Mouse (Mus musculus) liver, embryonic 12.5 days (tissue): ENCODE data around the gene Hoxa2. TPM values are rescaled to one million over a fixed set of nuclear protein-coding genes. Genes with fewer than 3 reads are reported as not detected.
A peak's percentile ranks its signal among the peaks of the same experiment; 100 is the strongest.

Experiments
- ATAC-seq: fragments of 200-750 bp; cut with Nextera tagmentation; 2 replicates; pipeline ENCODE4 v1.8.0; 2017; ENCODE audit warnings: moderate number of reproducible peaks, mild to moderate bottlenecking, moderate library complexity
- H3K27ac ChIP-seq: fragments of 300-500 bp; sonication (generic); 2 replicates; pipeline ENCODE4 v1.5.1; 2016; ENCODE audit warnings: mild to moderate bottlenecking
- H3K27me3 ChIP-seq: fragments of 300-500 bp; sonication (generic); replicated peaks from 2 replicates; pipeline ENCODE4 v1.6.1; 2016; ENCODE audit warnings: mild to moderate bottlenecking, moderate library complexity
- H3K36me3 ChIP-seq: fragments of 300-500 bp; sonication (generic); 2 replicates; pipeline ENCODE4 v1.6.1; 2016; ENCODE audit warnings: mild to moderate bottlenecking, moderate library complexity
- H3K4me1 ChIP-seq: fragments of 300-500 bp; sonication (generic); 2 replicates; pipeline ENCODE4 v1.6.1; 2016
- H3K4me2 ChIP-seq: fragments of 300-500 bp; sonication (generic); 2 replicates; pipeline ENCODE4 v1.6.1; 2016; ENCODE audit warnings: mild to moderate bottlenecking, moderate library complexity
- H3K4me3 ChIP-seq: fragments of 300-500 bp; sonication (generic); 2 replicates; pipeline ENCODE4 v1.5.1; 2016; ENCODE audit warnings: mild to moderate bottlenecking, moderate library complexity
- H3K9ac ChIP-seq: fragments of 300-500 bp; sonication (generic); 2 replicates; pipeline ENCODE4 v1.6.1; 2016; ENCODE audit warnings: mild to moderate bottlenecking, moderate library complexity
- H3K9me3 ChIP-seq: fragments of 300-500 bp; sonication (generic); replicated peaks from 2 replicates; pipeline ENCODE4 v1.6.1; 2016; ENCODE audit warnings: mild to moderate bottlenecking, moderate library complexity
- WGBS: fragments of 180-500 bp; shearing (Covaris S2); methylation state at CpG from one replicate; pipeline ENCODE4 v1.1.7; 2016; ENCODE audit not compliant: insufficient replicate concordance; 5-methylcytosine and 5-hydroxymethylcytosine counted together
- polyA plus RNA-seq: library from polyadenylated mRNA; unstranded; fragments of >200 nt; fragmentation: Nextera tagmentation; extraction: Ambion mirVana; gene quantifications from 2 replicates; pipeline ENCODE4 v1.2.1, GENCODE M21; 2016

Gene Hoxa2
- polyA plus RNA-seq, 1 experiment from 2014 or later, result 1.4 TPM

DNA sequence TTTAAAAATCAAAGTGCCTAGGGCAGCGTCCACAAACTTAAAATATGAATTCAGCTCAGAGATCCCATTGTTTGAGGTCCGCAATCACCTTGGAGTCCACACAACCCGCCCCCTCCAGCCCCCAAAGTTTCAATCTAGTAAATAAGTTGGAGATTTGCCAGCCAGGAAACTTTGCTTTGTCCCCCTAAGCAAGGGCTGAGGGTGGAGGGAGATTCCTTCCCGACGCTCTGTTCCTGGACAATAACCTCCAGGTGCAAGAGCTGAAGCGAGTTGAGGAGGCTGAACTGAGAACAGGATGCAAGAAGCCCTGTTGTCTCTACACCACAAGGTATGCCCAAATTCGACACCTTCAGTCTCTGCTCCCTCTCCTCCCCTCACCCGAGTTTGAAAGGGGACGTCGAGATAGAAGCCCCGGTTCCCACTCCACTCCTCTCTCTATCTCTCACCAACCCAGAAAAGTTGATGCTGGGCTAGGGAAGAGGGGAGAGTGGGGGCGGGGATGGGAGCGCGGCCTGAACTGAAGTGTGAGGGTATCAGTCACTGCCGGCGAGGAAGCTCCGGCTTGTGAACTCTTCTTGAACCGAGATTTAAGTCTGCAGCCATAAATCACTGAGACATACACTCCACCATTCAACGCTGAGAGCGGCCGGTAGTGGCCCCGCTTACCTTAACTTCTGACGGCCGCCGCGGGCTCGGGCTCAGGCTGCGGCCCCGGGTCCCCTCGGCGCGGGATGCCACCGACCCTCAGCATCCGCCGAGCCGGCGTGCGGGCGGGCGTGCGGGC lies 10.5 kb upstream of the Hoxa2 start:
- Histone ChIP-seq H3K27ac (peak overlapping the region; percentile 77), H3K36me3 (no peaks in the 10 kb centered on the region), H3K4me1 (peaks cover 12% of the 10 kb centered on the region; the same call in 1 of the 2 replicates), H3K9me3 (no peaks in the 10 kb centered on the region), H3K9ac (peak overlapping the region; percentile 53), H3K4me2 (peak overlapping the region; percentile 49), H3K4me3 (peak overlapping the region; percentile 50), H3K27me3 (peaks cover 98% of the 10 kb centered on the region)
- ATAC-seq, result no peak
- 3% methylated on average over 41 of the region's 41 CpGs for WGBS

DNA sequence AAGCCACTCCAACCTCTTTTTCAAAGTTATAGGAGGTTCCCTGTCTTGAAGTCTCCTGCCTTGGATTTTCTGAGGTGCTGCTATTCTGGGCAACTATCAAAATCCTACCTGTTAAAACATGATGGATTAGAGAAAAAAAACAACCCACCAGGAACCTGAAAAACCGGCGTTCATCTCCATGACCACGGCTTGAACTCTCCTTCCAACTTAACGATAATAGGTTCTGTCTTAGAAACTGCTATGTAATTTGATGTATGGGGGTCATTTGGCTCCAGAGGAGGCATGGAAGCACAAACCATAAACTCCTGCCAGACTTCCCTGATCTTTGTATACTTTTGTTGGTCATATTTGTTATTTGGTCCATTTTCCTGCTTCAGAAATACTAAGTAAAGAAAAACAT lies 9.0 kb upstream of the Hoxa2 start:
- H3K4me2 ChIP-seq, result peak overlapping the region; percentile 52; the same call in 1 of the 2 replicates
- peaks cover 98% of the 10 kb centered on the region for H3K27me3 ChIP-seq
- no peaks in the 10 kb centered on the region for H3K36me3 ChIP-seq
- H3K9ac ChIP-seq, result no peak overlapping the region
- 3% methylated on average over 4 of the region's 4 CpGs for WGBS
- H3K4me3 ChIP-seq, result no peak overlapping the region
- no peak for ATAC-seq
- H3K9me3 ChIP-seq, result no peaks in the 10 kb centered on the region
- H3K27ac ChIP-seq, result no peak overlapping the region
- H3K4me1 ChIP-seq, result peaks cover 12% of the 10 kb centered on the region; the same call in 1 of the 2 replicates

DNA sequence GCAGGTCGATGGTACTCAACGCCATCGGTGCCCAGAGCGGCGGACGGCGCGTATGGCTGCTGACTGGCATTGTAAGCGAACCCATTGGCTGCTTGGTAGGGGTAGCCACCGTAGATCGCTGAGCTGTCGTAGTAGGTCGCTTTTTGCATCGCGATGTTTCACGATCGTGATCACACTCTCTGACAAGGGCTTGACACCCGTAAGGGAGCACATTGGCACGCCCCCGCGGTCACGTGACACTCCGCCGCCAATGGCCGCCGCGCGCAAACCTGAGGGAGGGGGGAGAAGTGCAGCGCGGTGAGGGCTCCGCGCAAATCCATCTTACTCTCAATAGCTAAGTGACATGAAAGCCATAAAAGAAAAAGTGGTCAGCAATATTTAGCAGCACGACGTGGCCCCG lies 7.9 kb upstream of the Hoxa2 start:
- 2% methylated on average over 35 of the region's 35 CpGs for WGBS
- peak overlapping the region; percentile 23 for H3K4me3 ChIP-seq
- no peaks in the 10 kb centered on the region for H3K36me3 ChIP-seq
- 0 out of 2 replicates have a peak overlapping the region, but pooled peaks have one; percentile 14 for H3K9ac ChIP-seq
- peak overlapping the region; percentile 52 for H3K4me2 ChIP-seq
- peaks cover 12% of the 10 kb centered on the region; the same call in 1 of the 2 replicates for H3K4me1 ChIP-seq
- H3K9me3 ChIP-seq, result no peaks in the 10 kb centered on the region
- peaks cover 98% of the 10 kb centered on the region for H3K27me3 ChIP-seq
- ATAC-seq, result 0 out of 2 replicates have a peak, but pooled peaks have one; percentile 32
- peak overlapping the region; percentile 66; the same call in 1 of the 2 replicates for H3K27ac ChIP-seq

GRCm38 (mm10) chr6:52171938-52172337 lies 7.3 kb upstream of the Hoxa2 start:
- ATAC-seq, result no peak

GRCm38 (mm10) chr6:52171331-52171730 lies 6.7 kb upstream of the Hoxa2 start:
- H3K4me3 ChIP-seq, result no peak overlapping the region
- peaks cover 98% of the 10 kb centered on the region for H3K27me3 ChIP-seq
- peak overlapping the region; percentile 58 for H3K27ac ChIP-seq
- no peak overlapping the region for H3K9ac ChIP-seq
- WGBS, result 11% methylated on average over 4 of the region's 4 CpGs
- no peaks in the 10 kb centered on the region for H3K36me3 ChIP-seq
- no peak overlapping the region for H3K4me2 ChIP-seq
- no peak for ATAC-seq
- peaks cover 12% of the 10 kb centered on the region; the same call in 1 of the 2 replicates for H3K4me1 ChIP-seq
- H3K9me3 ChIP-seq, result no peaks in the 10 kb centered on the region

More at GRCm38 (mm10) chr6:52171938-52172337, 7.3 kb upstream of the Hoxa2 start:
- Histone ChIP-seq H3K4me2 (peak overlapping the region; percentile 52), H3K27me3 (peaks cover 98% of the 10 kb centered on the region), H3K36me3 (no peaks in the 10 kb centered on the region), H3K27ac (peak overlapping the region; percentile 58; the same call in 1 of the 2 replicates), H3K9me3 (no peaks in the 10 kb centered on the region), H3K9ac (0 out of 2 replicates have a peak overlapping the region, but pooled peaks have one; percentile 14), H3K4me3 (no peak overlapping the region), H3K4me1 (peaks cover 12% of the 10 kb centered on the region; the same call in 1 of the 2 replicates)
- WGBS, result 11% methylated on average over 7 of the region's 7 CpGs

DNA sequence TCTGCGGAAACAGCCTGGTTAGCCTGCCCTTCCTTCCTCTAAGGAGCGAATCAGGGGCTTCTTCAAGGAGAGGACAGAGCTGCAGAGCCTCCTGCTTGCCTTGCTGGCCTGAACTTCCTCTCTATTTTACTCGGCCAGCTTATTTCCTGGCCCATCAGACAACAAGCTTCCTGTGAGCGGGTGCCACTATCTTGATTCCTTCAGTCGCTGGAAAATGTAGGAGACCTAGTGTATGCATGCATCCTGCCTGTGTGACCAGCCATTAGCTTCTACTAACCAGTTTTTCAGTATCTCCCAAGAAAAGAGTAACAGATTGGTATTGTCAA lies 6.2 kb upstream of the Hoxa2 start:
- H3K27me3 ChIP-seq, result peaks cover 98% of the 10 kb centered on the region
- H3K9ac ChIP-seq, result no peak overlapping the region
- WGBS, result 2% methylated on average over 5 of the region's 5 CpGs
- peaks cover 12% of the 10 kb centered on the region; the same call in 1 of the 2 replicates for H3K4me1 ChIP-seq
- ATAC-seq, result 0 out of 2 replicates have a peak, but pooled peaks have one; percentile 13
- peak overlapping the region; percentile 15; the same call in 1 of the 2 replicates for H3K4me2 ChIP-seq
- no peaks in the 10 kb centered on the region for H3K9me3 ChIP-seq
- no peak overlapping the region for H3K4me3 ChIP-seq
- H3K27ac ChIP-seq, result peak overlapping the region; percentile 58; the same call in 1 of the 2 replicates
- no peaks in the 10 kb centered on the region for H3K36me3 ChIP-seq

DNA sequence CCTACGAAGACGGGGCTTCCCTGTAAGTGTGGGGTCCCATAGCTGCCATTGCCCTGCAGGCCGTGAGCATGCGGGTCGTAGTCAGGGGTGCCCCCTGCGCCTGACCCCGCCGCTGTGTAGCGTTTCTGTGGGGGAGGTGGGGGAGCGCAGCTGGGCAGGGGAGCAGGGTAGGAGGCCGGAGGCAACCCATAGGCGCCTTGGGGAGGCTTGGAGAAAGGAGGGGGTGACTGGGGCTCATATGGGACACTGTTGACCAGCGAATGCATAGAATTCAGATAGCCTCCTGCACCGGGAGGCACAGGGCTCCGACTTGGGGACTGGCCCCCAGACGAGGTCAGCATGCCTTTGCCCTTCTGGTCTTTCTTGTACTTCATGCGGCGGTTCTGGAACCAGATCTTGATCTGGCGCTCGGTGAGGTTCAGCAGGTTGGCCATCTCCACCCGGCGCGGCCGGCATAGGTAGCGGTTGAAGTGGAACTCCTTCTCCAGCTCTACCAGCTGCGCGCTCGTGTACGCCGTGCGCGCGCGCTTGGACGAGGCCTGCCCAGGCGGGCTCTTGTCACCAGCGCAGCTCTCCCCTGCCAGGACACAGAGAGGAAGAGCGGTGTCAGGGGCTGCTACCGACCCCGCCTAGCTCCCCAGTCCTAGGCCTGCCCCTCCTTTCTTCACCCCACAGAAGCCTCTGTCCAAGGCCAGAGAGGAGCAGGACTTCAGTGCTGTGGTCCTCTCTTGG lies 5.7 kb upstream of the Hoxa2 start:
- Histone ChIP-seq H3K9ac (no peak overlapping the region), H3K9me3 (no peaks in the 10 kb centered on the region), H3K4me1 (peaks cover 12% of the 10 kb centered on the region; the same call in 1 of the 2 replicates), H3K4me2 (peak overlapping the region; percentile 15; the same call in 1 of the 2 replicates), H3K4me3 (no peak overlapping the region; the same call in 1 of the 2 replicates), H3K27ac (peak overlapping the region; percentile 51), H3K27me3 (peaks cover 98% of the 10 kb centered on the region), H3K36me3 (no peaks in the 10 kb centered on the region)
- WGBS, result 4% methylated on average over 40 of the region's 40 CpGs
- peak; percentile 60 for ATAC-seq

- no peak overlapping the region for H3K4me3 ChIP-seq
- no peak for ATAC-seq
- H3K4me1 ChIP-seq, result peaks cover 12% of the 10 kb centered on the region; the same call in 1 of the 2 replicates
- WGBS, result 20% methylated on average over 16 of the region's 16 CpGs
- peak overlapping the region; percentile 15; the same call in 1 of the 2 replicates for H3K4me2 ChIP-seq
- no peak overlapping the region for H3K9ac ChIP-seq
- peak overlapping the region; percentile 23; the same call in 1 of the 2 replicates for H3K27ac ChIP-seq
- peaks cover 98% of the 10 kb centered on the region for H3K27me3 ChIP-seq
- H3K9me3 ChIP-seq, result no peaks in the 10 kb centered on the region
- no peaks in the 10 kb centered on the region for H3K36me3 ChIP-seq
Measured at GRCm38 (mm10) chr6:52169499-52170165, 5.0 kb upstream of the Hoxa2 start.

DNA sequence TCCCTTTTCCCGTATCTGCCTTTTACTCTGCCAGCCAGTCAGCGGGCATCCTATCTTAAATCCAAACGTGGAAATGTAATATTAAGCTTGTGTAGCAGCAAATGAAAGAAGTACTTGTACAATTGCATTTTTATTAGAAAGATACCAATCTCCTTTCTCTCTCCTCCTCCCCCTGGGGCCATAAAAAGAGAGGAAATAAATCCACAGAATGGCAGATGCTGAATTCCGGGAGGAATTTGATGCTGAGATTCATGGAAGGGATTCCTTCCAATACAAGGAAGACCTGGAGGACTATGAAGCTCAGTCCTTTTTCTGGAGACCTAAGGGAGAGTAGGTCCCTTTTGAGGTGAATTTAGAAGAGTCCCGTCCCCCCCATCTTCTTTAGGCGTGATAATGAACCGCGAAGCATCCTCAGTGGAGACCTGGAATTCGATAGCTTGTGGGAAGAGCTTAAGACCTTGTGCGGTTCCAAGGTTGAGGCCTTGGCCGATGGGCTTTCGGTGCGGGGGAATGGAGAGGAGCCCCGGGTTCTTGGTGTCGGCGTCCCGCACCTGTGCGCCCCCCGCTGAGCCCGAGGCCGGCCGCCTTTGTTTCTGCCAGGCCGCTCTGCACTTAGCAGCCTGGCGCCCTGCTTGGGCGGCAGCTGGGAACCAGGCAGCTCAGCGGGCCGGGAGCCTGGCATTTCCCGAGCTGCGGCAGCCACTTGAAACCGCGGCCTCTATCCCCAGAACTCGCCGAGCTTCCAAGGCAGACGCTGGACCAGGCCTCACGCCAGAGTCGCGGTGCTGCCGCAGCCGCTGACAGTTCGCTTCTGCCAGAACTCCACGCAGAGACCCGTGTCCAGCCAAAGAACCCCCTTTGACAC lies 3.8 kb upstream of the Hoxa2 start:
- no peak overlapping the region for H3K4me3 ChIP-seq

GRCm38 (mm10) chr6:52167736-52168161 lies 3.1 kb upstream of the Hoxa2 start:
- H3K36me3 ChIP-seq, result no peaks in the 10 kb centered on the region
- no peak overlapping the region for H3K27ac ChIP-seq
- 10% methylated on average over 14 of the region's 14 CpGs for WGBS
- H3K9me3 ChIP-seq, result no peaks in the 10 kb centered on the region
- ATAC-seq, result no peak
- peaks cover 10% of the 10 kb centered on the region; the same call in 1 of the 2 replicates for H3K4me1 ChIP-seq
- H3K9ac ChIP-seq, result no peak overlapping the region
- no peak overlapping the region for H3K4me3 ChIP-seq
- H3K4me2 ChIP-seq, result no peak overlapping the region
- peaks cover 100% of the 10 kb centered on the region for H3K27me3 ChIP-seq

More for the DNA sequence above, 3.8 kb upstream of the Hoxa2 start:
- no peak for ATAC-seq
- Histone ChIP-seq H3K4me1 (peaks cover 12% of the 10 kb centered on the region; the same call in 1 of the 2 replicates), H3K9me3 (no peaks in the 10 kb centered on the region), H3K9ac (peak overlapping the region; percentile 40; the same call in 1 of the 2 replicates), H3K27me3 (peaks cover 100% of the 10 kb centered on the region), H3K27ac (peak overlapping the region; percentile 41; the same call in 1 of the 2 replicates), H3K36me3 (no peaks in the 10 kb centered on the region), H3K4me2 (peak overlapping the region; percentile 27)
- 5% methylated on average over 42 of the region's 42 CpGs for WGBS
